Mouse (Mus musculus) urinary bladder, postnatal 14 days (tissue): Measurements from ENCODE around the gene Nsmce3.

Source experiments
- DNase-seq: peaks from one replicate; pipeline ENCODE4 v3.0.0; 2021; ENCODE audit warnings: low spot score

Nsmce3 gene

DNA sequence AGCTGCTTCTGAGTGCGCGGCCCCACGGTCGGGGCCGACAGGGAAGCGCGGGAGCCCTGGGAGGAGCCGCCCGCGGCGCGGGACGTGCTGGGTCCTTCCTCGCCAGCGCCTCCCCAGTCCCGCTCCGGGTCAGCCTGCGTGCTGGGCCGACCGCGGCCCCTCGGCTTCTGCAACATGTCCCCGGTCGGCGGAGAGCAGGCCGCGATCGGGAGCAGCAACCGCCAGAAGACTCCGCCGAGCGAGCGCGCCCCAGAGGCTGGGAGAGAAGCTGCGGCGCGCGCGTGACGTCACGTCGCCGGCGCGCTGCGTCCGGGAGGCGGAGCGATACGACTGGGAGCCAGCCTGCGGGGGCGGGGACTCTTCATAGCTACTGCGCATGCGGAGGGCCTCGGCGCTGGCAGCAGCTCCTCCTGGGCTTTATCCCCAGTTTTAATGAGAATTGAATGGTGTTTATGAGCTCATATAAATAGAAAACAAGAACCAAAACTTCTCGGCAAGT is at the start of gene Nsmce3:
TSS of gene Nsmce3 (minus strand) at position 255 of the 499 bp plus-strand sequence.
- DNase-seq, result peak; percentile 96

DNA sequence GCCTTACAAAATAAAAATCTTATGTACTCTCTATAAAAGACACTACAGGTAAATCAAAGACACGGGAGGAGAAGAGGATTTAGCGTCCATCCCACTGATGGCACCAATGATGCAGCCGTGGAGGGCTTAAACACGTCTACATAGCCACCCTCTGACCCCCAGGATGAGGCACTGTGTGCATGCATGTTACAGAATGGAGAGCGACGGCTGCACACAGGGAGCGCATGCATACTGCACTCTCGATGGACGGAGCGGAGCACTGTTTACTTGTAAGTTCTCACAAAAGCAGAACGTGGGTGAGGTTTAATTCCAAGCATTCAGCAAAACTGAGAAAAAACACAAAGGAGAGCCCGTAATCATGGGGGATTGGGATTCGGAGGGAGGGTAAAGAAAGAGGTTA is 48.4 kb upstream of the Nsmce3 start:
- DNase-seq, result no peak

DNA sequence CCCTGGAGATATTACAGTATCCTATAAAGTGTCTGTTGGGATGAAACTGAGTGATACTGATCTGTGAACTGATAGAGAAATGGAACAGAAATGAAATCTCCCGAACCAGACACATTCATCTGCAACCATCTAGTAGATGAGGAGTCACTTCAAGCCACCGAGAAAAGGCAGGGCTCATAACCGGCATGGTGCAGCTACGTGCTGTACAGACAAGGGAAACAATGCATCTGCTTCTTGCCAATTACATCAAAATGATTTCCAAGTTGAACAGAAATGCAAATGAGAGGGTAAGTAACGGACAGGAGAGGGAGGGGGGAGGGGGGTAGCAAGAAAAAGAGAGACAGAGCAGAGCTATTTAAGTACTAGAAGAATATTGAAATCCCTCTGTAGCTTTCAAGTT is 47.9 kb upstream of the Nsmce3 start:
- DNase-seq, result no peak

DNA sequence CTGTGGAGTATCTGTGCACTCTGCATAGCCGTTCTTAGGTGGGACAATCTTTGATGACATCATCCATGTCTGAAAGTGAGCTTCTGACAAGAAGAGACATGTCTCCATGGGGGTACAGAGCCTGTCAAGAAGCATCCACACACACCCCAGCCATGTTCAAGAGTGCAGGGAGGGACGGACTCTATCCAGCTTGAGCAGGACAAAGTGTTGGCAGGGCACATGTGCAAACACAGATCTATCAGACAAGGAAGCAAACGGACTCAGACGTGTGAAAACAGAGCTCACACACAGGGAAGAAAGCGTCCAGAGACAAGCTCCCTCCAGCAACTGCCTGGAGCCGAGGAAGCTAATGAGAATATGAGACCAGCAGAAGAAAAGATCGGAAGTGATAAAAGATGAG is 43.9 kb upstream of the Nsmce3 start:
- no peak for DNase-seq

DNA sequence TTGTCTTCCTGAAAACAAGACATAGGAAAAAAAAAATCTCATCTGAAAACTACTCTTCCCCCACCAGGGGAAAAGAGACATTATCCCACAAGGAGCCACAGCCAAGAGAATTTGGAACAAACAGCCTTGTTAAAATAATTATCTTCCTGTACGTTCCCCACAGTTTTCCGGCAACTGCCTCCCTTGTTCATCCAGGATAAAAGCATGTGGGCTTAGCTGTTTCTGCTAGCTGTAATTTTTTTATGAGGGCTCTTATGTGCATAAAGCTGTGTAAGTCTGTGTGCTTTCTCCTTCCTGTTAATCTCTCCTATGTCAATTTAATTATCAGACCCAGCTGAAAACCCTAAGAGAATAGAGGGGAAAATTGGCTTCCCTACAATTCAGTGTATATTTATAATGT is 42.3 kb upstream of the Nsmce3 start:
- DNase-seq, result no peak

DNA sequence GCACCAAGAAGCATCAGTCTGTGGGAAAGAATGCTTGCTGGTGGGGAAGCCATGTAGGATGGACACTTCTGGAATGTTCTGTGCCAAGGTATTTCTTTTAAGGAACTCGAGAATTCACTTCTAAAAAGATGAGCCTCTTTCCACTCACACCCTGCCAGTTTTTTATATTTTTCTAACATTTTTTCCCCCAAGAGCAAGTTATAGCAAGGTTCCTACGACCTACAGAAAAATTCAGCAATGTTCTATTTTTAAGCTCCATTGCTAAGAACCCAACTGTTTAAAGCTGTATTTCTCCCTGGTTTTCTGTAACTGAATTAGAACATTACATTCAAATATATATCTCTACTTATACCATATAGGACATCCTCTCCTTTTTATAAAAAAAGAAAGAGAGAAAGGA is 39.1 kb upstream of the Nsmce3 start:
- no peak for DNase-seq

DNA sequence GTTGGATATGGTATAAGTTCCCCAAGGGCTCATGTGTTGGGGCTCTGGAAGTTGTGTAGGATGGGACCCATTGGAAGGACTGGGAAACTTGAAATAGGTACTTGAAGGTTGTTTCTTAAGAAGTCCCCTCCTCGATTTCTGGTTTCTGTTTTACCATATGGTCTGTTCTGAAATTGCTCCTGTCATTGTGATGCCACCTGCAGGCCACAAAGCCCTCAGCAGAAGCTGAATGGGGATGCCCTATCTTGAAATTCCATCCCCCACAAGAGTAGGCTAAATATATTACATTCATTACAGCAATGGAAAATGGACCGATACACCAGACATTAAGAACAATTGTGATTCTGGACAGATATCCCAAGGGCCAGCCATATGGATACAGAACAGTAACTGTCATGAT is 37.4 kb upstream of the Nsmce3 start:
- DNase-seq, result no peak

DNA sequence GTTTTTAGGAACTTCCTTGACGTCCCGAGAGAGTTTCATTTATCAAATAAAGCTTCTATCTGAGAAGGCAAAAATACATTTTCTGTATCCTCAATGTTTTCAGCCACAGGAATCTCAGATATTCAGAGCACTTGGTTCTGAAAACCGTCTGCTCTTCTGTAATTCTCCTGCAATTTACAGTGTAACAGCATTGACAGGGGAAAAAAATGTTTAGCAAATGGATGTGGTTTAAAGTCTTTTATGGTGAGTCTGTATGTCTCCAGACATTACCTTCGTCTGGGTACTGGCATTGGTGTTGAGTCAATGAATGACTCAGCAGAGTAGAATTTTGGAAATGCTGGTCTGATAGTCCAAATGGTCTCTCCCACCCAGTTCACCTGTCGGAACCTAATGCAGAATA is 34.2 kb upstream of the Nsmce3 start:
- DNase-seq, result no peak

DNA sequence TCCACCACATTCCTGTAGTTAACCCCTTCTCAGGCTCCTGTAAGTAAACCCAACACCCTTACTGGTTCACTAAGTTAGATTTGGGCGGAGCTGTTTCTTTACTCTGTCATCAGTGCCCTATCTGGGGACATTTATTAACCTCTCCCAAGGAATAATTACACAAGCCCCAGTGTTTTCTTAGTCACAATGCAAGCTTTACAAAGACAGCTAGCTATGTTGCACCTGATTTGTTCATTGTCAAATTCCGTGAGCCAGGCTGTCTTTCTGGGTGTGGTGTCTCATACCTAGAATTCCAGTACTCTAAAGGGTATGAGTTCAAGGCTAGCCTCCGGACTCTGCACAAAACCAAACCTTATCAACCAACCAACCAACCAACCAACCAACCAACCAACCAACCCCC is 32.7 kb upstream of the Nsmce3 start:
- no peak for DNase-seq

DNA sequence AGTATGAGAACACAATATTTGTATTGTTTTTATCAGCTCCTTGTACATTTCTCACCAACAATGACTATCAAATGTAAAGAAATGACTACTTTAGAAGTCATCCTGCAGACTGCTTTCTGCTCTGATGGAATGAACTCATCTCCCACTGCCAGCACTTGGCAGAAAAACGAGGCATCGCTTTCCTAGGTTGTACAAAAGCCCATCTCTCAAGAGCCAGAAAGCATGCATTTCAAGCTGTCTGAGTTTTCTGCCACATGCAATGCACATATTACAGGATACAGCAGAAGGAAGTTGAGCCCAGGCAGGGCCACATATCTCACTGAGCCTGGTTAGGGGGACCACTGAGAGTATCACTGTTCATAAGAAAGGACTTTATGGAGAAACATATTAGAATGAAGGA is 27.5 kb upstream of the Nsmce3 start:
- DNase-seq, result no peak

DNA sequence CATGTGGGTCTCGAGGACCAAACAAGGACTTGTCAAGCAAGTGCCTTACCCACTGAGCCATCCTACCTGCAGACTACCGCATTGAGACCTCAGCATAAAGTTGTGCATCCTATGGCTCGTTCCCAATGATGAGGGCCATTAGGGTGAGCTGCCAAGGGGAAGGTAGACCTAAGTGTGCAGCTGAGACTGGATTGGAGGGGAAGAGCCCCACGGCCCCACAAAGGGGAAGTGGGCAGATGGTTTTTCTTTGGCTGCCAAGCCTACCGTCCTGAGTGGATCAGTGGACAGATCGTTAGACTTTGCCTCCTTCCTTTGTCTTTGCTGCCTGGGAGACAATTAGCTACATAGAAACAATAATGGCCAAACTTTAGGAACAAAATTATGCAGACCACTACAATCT is 23.8 kb upstream of the Nsmce3 start:
- DNase-seq, result no peak

DNA sequence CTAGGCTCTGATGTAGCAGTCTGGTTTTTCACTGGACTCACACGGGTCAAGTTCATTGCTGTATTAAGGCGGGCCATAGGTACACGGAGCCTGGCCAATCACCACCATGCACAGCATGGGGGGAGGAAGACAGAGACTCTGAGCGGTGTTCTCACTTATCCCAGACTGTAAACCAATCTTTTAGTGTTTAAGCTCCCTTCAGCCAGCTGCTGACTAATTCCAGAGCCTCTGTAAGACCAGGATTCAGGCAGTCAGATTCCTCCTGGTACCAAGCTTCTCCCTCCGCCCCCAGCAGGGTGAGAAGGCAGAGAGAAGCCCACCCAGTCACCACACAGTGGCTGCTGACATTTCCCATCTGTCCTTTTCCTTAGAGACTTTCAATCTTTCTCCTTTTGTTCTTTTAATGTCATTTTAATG is 22.9 kb upstream of the Nsmce3 start:
- no peak for DNase-seq

DNA sequence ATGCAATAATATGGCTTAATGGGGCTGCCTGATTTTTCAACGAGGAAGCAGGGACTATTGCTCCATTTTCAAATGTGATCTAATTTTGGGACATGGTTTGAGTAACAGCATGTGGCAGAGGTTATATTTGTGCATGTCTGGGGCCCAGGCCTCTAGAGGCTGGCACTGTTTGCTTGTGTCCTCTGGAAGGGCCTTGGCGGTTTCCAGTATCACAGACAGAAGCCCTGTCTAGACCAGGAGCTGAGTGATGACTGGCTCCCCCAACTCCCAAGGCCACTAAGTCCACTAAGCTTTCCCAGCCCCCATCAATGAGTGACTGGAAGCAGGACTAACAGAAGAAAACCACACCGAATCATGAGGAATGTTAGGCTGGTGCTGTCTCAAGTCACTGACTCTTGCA is 18.3 kb upstream of the Nsmce3 start:
- DNase-seq, result no peak

DNA sequence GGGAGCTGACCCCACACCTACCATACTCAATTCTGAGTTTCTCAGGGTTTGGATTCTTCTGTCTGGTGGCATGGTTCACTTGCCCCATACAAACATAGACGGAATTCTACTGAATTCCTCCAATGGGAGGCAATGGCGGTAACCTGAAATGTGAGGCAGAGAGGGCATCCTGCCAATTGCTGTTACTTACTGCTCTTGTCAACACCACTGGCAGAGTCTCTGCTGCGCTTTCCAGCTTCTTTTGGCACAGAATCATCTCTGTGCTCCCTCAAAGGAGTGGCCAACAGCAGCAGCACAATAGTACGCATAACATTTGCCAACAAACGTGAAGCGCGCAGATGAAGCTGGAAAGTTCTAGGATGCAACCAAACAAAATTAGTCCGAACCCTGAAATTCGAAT is 17.1 kb upstream of the Nsmce3 start:
- DNase-seq, result peak; percentile 46

DNA sequence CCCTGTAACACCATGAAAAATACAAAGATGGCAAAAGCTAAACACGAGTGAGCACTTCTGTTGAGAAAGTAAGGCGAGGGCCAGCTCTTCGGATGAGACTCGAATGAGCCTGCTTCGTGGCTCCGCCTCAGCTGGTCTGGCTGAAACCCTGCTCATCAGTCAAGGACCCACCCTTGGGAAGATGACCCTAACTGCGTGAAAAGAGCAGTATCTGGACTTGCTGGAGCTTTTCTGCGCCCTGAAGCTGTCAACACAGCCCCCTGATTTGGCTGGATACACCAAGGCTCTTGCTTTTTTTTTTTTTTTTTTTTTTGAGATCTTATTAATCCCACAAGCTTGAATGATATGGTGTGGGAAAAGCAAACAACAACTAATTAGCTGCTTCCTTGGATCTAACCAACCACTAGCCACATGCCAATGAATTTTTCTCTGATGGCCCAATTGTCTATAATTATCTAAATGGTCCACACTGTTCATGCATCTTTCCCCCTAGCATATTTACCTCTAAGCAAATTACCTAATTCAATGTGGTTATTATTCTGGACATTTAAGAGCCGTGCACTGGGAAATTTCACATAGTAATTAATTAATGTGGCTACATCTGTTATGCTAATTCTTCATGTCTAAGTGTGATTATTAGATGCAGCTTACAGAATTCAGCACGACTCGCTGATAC is 11.5 kb upstream of the Nsmce3 start:
- no peak for DNase-seq

DNA sequence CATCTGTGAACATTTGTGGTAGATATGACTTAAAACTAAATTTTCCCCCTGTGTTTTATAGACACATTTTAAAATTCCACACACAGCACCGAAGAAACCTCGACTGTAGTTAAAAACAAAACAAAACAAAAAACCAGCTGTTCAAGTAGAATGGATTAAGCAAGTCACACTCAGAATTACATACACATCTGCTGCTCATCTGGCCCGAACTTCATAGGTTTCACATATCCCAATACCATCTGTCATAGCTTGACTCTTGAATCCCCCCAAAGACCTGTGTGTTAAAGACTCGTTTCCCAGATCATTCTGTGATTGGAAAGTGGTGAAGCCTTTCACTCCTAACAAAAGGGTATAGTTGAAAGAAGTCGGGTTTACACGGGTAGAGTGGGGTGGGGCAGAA is 9.4 kb upstream of the Nsmce3 start:
- DNase-seq, result no peak

DNA sequence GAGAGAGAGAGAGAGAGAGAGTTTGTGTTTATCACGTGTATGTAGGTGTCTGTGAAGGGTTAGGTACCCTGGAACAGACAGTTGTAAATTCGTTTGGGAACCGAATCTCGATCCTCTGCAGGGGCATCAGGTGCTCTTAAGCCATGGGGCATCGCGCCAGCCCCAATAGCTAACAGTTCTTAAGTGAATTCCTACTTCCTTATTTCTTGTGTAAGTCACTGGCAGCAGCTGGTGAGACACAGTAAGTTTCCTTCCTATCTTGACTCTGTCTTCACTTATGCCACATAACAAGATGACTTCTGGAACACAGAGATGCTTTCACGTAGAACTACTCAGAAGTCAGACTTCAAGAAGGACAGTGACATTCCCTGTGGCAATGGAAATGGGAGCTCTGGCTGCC is 8.6 kb upstream of the Nsmce3 start:
- peak; percentile 10 for DNase-seq

DNA sequence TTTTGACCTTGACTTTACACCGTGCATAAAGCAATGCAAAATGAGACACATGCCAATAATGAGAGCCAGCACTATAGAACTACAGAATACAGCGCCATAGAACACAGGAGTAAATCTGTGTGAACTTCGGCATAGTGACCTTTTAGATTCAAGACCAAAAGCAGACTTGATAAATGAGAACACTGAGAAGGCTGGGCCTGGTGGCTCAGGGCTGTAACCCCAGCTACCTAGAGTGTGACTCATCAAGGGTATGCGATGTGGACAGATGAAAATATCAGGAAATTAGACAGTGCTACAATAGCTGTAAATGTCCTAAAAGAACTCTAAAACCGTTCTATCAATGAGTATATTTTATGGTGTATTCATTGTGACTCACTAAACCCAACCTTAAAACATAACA is 7.6 kb upstream of the Nsmce3 start:
- DNase-seq, result no peak

DNA sequence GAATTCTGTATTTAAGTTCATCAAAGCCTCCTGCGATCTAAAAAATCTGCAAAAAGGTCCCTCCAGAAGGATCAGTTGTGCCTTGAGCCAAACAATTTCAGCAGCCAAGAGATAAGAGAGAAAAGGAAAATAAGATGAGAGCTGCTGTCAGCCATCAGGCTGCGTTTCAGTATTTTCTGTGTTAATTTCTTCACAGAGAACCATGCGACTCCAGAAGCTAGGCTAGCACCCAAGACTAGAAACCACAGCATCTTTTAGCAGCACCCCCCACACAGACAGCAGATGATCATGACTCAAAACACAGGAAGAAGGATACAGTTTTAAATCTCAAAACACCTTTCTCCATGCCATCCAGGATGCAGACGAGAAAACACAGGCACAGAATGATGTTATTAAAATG is 2.1 kb upstream of the Nsmce3 start:
- DNase-seq, result no peak

DNA sequence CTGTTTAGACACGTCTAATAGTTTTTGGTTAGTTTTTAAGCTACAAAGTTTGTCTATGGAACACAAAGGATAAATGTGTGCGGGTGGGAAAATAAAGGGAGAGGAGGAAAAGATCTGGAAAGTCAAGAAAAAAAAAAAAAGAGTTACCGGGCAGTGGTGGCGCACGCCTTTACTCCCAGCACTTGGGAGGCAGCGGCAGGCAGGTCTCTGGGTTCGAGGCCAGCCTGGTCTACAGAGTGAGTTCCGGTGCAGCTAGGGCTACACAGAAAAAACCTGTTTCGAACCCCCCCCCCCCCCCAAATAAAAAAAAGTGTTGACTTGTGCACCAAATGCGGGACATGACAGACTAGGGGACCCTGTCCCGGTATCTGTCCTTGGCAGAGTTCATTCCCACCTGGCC is 469 bp upstream of the Nsmce3 start:
- DNase-seq, result peak; percentile 5

DNA sequence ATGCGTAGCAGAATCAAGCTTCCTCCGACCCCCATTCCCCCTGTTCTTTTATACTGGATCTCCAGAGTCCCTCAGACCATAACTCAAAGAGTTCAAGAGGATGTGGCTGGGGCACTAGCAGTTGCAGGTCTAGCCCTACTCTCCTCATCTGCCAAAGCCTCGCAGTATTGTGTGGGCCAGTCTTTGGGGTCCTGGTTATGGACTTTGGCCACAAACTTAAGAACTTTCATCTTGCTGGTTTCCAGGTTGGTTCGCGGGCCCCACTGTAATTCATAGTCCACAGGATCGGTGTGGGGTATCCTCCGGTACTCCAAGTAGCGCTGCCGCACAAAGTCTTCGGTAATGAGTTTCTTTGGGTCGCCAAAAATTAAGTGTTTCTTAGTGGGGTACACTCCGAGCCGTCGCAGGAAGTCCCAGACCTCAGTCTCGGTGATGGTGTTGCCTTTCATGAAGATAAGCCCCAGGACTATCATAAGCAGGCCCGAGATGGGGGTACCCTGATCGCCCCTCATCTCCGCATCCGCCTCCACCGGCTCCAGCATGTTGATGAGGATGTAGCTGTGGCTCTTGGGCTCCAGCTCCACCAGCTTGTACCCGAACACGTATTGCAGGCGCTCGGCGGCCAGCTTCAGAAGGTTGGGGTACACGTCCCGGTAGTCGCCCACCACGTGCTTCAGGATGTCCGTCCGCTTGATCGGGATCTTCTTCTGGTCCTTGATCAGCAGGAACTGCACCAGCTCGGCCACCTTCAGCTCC is 632 bp downstream of the Nsmce3 start:
- no peak for DNase-seq

DNA sequence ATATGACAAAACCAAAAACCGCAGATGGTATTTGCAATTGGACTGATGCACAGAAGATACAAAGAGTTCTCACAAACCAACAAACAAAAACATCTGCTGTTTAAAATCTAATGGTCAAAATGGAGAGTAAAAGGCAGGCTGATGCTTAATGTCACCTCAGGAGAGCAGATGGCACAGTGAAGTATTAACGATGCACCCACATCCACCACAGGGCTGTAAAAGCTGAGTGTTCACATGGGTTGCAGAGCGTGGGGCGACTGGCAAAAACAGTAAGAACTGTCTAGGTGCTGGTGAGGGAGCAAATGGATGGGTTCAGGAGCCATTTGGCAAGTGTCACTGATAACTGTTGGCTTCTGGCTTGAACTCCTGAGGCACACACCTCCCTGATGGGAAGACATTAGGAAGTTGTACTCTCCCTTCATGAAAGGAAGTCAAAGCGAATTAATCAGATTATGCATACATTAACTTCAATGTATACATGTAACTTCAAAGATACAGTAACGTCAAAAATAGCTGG is 3.2 kb downstream of the Nsmce3 start:
- no peak for DNase-seq

DNA sequence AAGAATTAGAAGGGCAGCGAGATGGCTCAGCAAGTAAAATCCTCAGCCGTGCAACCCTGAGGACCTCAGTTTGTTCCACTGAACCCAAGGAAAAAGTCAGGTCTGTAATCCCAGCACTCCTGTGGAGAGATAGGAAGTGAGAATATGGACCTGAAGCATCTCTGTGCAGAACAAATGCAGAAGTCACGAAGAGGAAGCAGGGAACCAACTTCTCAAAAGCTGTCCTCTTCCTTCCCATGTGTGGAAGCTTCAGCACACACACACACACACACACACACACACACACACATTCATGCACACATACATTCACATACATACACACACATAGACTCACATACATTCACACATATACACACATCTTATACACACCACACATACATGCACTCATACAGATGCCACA is 9.3 kb downstream of the Nsmce3 start:
- no peak for DNase-seq

DNA sequence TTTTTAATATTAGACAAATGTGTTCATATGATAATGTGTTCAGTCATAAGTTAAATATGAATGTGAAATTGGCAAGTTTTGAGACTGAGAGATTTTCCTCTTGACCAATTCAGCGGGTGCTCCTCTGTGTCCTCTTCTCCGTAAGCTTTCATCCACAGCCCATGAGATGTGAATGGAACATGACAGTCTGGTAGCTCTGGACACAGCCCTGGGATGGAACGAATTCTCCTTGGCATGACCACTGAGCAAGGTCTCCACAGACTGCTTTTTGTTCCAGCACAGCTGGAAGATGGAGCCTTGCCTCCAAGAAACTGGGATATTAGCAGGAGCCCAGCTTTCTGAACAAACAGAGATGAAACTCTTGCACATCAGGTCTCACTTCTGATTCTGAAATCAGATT is 9.8 kb downstream of the Nsmce3 start:
- DNase-seq, result no peak
